Mouse (Mus musculus) MEL (cell line): ENCODE measurements around the gene Kif23. TPM values are rescaled to one million over a fixed set of nuclear protein-coding genes. Genes with fewer than 3 reads are reported as not detected.

Source experiments
- DNase-seq: peaks from one replicate; pipeline ENCODE4 v3.0.0; 2011; ENCODE audit warnings: low read depth, low spot score
- H3K27ac ChIP-seq: 2 replicates; pipeline ENCODE4 v1.5.1; 2012; ENCODE audit warnings: low read depth, mild to moderate bottlenecking, control low read depth, low read length, moderate library complexity; ENCODE audit not compliant: control insufficient read depth
- H3K27me3 ChIP-seq, 2 experiments: fragments of 150-350 bp in 1 of 2; sonication (generic) in 1 of 2; 2 replicates each; pipeline ENCODE4 v1.6.1; 2012; ENCODE audit warnings: low read length in 2 of 2, mild to moderate bottlenecking in 2 of 2, improper control_type of control experiment in 1 of 2, moderate library complexity in 1 of 2; ENCODE audit not compliant: insufficient read depth in 2 of 2, control insufficient read depth in 1 of 2
- H3K36me3 ChIP-seq, 2 experiments: 2 replicates each; pipeline ENCODE4 v1.6.1; 2012 to 2014; ENCODE audit warnings: low read length in 2 of 2, improper control_type of control experiment in 1 of 2, inconsistent platforms in 1 of 2, mild to moderate bottlenecking in 1 of 2; ENCODE audit not compliant: insufficient read depth in 2 of 2, control insufficient read depth in 1 of 2
- H3K4me1 ChIP-seq, 2 experiments: fragments of 150-350 bp in 1 of 2; sonication (generic) in 1 of 2; 2 replicates each; pipeline ENCODE4 v1.6.1; 2012; ENCODE audit warnings: low read length in 2 of 2, improper control_type of control experiment in 1 of 2, mild to moderate bottlenecking in 1 of 2; ENCODE audit not compliant: insufficient read depth in 2 of 2, control insufficient read depth in 1 of 2
- H3K4me3 ChIP-seq, 2 experiments: fragments of 150-350 bp in 1 of 2; sonication (generic) in 1 of 2; 2 replicates each; pipeline ENCODE4 v1.5.1; 2012; ENCODE audit warnings: low read depth in 2 of 2, low read length in 2 of 2, mild to moderate bottlenecking in 2 of 2, moderate library complexity in 2 of 2, control low read depth in 1 of 2, improper control_type of control experiment in 1 of 2; ENCODE audit not compliant: control insufficient read depth in 1 of 2, insufficient read depth in 1 of 2
- H3K79me2 ChIP-seq: 2 replicates; pipeline ENCODE4 v1.6.1; 2012; ENCODE audit warnings: mild to moderate bottlenecking, low read length, moderate library complexity; ENCODE audit not compliant: control insufficient read depth, poor library complexity, insufficient read depth
- H3K9ac ChIP-seq: 2 replicates; pipeline ENCODE4 v1.6.1; 2012; ENCODE audit warnings: low read depth, mild to moderate bottlenecking, control low read depth, low read length, moderate library complexity; ENCODE audit not compliant: control insufficient read depth, poor library complexity, severe bottlenecking
- H3K9me3 ChIP-seq: fragments of 150-350 bp; sonication (generic); replicated peaks from 2 replicates; pipeline ENCODE4 v1.6.1; 2012; ENCODE audit warnings: mild to moderate bottlenecking, low read length, improper control_type of control experiment, moderate library complexity; ENCODE audit not compliant: insufficient read depth
- CHD2 ChIP-seq: IDR thresholded peaks from 2 replicates; pipeline ENCODE4 v1.6.1; 2011; ENCODE audit warnings: low read length, improper control_type of control experiment
- CTCF ChIP-seq, 3 experiments: IDR thresholded peaks in 2 of 3; conservative IDR thresholded peaks in 1 of 3; 2 replicates each; pipeline ENCODE4 v1.5.1; 2011 to 2012; ENCODE audit warnings: low read length in 3 of 3, low read depth in 2 of 3, mild to moderate bottlenecking in 2 of 3, improper control_type of control experiment in 1 of 3, inconsistent platforms in 1 of 3, mixed read lengths in 1 of 3, moderate library complexity in 1 of 3; ENCODE audit not compliant: control insufficient read depth in 1 of 3, insufficient read depth in 1 of 3, poor library complexity in 1 of 3, severe bottlenecking in 1 of 3
- ELF1 ChIP-seq: IDR thresholded peaks from 2 replicates; pipeline ENCODE4 v1.6.1; 2014; ENCODE audit warnings: low read depth, mild to moderate bottlenecking, inconsistent platforms, low read length, improper control_type of control experiment, moderate library complexity
- EP300 ChIP-seq, 2 experiments: IDR thresholded peaks; 2 replicates each; pipeline ENCODE4 v1.6.1; 2011; ENCODE audit warnings: improper control_type of control experiment in 2 of 2, low read length in 2 of 2, low read depth in 1 of 2, mild to moderate bottlenecking in 1 of 2
- ETS1 ChIP-seq: IDR thresholded peaks from 2 replicates; pipeline ENCODE4 v1.6.1; 2012; ENCODE audit warnings: low read depth, mild to moderate bottlenecking, inconsistent platforms, low read length, improper control_type of control experiment, moderate library complexity
- GABPA ChIP-seq: IDR thresholded peaks from 2 replicates; pipeline ENCODE4 v1.6.1; 2012; ENCODE audit warnings: low read depth, mild to moderate bottlenecking, inconsistent platforms, low read length, improper control_type of control experiment, moderate library complexity
- GATA1 ChIP-seq: IDR thresholded peaks from 2 replicates; pipeline ENCODE4 v1.6.1; 2011; ENCODE audit warnings: low read depth, low read length, improper control_type of control experiment
- KAT2A ChIP-seq: conservative IDR thresholded peaks from 2 replicates; pipeline ENCODE4 v1.6.1; 2012; ENCODE audit warnings: low read depth, low read length, improper control_type of control experiment, inconsistent platforms
- MAFK ChIP-seq: IDR thresholded peaks from 2 replicates; pipeline ENCODE4 v1.6.1; 2011; ENCODE audit warnings: low read depth, mild to moderate bottlenecking, low read length, improper control_type of control experiment, borderline replicate concordance
- MAZ ChIP-seq: IDR thresholded peaks from 2 replicates; pipeline ENCODE4 v1.6.1; 2012; ENCODE audit warnings: low read depth, mild to moderate bottlenecking, inconsistent platforms, low read length, improper control_type of control experiment
- MEF2A ChIP-seq: IDR thresholded peaks from 2 replicates; pipeline ENCODE4 v1.6.1; 2014; ENCODE audit warnings: low read depth, mild to moderate bottlenecking, inconsistent platforms, low read length, improper control_type of control experiment; ENCODE audit not compliant: poor library complexity, insufficient replicate concordance, severe bottlenecking; ENCODE audit errors: extremely low read depth
- MXI1 ChIP-seq: IDR thresholded peaks from 2 replicates; pipeline ENCODE4 v1.6.1; 2011; ENCODE audit warnings: mild to moderate bottlenecking, low read depth, low read length, improper control_type of control experiment
- MYB ChIP-seq: IDR thresholded peaks from 2 replicates; pipeline ENCODE4 v1.6.1; 2011; ENCODE audit warnings: mild to moderate bottlenecking, low read depth, low read length, improper control_type of control experiment
- MYC ChIP-seq: IDR thresholded peaks from 2 replicates; pipeline ENCODE4 v1.6.1; 2011; ENCODE audit warnings: low read depth, mild to moderate bottlenecking, low read length, improper control_type of control experiment, moderate library complexity
- NELFE ChIP-seq: IDR thresholded peaks from 2 replicates; pipeline ENCODE4 v1.6.1; 2011; ENCODE audit warnings: low read depth, low read length, improper control_type of control experiment
- NRF1 ChIP-seq: IDR thresholded peaks from 2 replicates; pipeline ENCODE4 v1.6.1; 2014; ENCODE audit warnings: low read depth, mild to moderate bottlenecking, inconsistent platforms, low read length, improper control_type of control experiment, moderate library complexity; ENCODE audit not compliant: poor library complexity, insufficient read depth, severe bottlenecking
- POLR2AphosphoS2 ChIP-seq: IDR thresholded peaks from 2 replicates; pipeline ENCODE4 v1.6.1; 2011; ENCODE audit warnings: low read length, improper control_type of control experiment
- POLR2AphosphoS5 ChIP-seq: IDR thresholded peaks from 2 replicates; pipeline ENCODE4 v1.6.1; 2012; ENCODE audit warnings: low read depth, borderline replicate concordance, mild to moderate bottlenecking, inconsistent platforms, low read length, moderate library complexity, mixed read lengths
- RAD21 ChIP-seq: IDR thresholded peaks from 2 replicates; pipeline ENCODE4 v1.6.1; 2011; ENCODE audit warnings: mild to moderate bottlenecking, low read depth, low read length, improper control_type of control experiment
- SIN3A ChIP-seq: IDR thresholded peaks from 2 replicates; pipeline ENCODE4 v1.6.1; 2012; ENCODE audit warnings: low read length, improper control_type of control experiment, inconsistent platforms
- TAL1 ChIP-seq: IDR thresholded peaks from 2 replicates; pipeline ENCODE4 v1.6.1; 2012; ENCODE audit warnings: mild to moderate bottlenecking, inconsistent platforms, low read length, moderate library complexity, mixed read lengths
- TBP ChIP-seq: IDR thresholded peaks from 2 replicates; pipeline ENCODE4 v1.8.0; 2011; ENCODE audit warnings: low read depth, low read length, improper control_type of control experiment
- ZC3H11A ChIP-seq: IDR thresholded peaks from 2 replicates; pipeline ENCODE4 v1.6.1; 2012; ENCODE audit warnings: low read depth, mild to moderate bottlenecking, inconsistent platforms, low read length, improper control_type of control experiment
- ZMIZ1 ChIP-seq: IDR thresholded peaks from 2 replicates; pipeline ENCODE4 v1.6.1; 2012; ENCODE audit warnings: low read depth, mild to moderate bottlenecking, inconsistent platforms, low read length, improper control_type of control experiment, moderate library complexity
- polyA plus RNA-seq, 2 experiments: library from polyadenylated mRNA; stranded (reverse) in 1 of 2; unstranded in 1 of 2; fragments of >175 nt in 1 of 2; fragments of >200 nt in 1 of 2; gene quantifications; 2 replicates each; pipeline versions ENCODE4 v1.2.1 to v1.2.4; 2012; ENCODE audit warnings: low replicate concordance in 2 of 2, low read depth in 1 of 2; ENCODE audit not compliant: insufficient read length in 2 of 2, insufficient read depth in 1 of 2, missing spikeins in 1 of 2
- total RNA-seq: library from RNA; depleted of rRNA; stranded (reverse); fragments of 300-350 nt; gene quantifications from 2 replicates; pipeline ENCODE4 v1.2.3, GENCODE M21; 2012

Kif23 gene
- total and polyA plus RNA-seq, 3 experiments = 37.5 to 100 TPM; not detected in 1

- Histone ChIP-seq H3K27me3 (peaks cover 0 to 1% of the 10 kb centered on the region in 2 experiments; a peak in 1 of 4 replicates), H3K4me1 (no peaks in the 10 kb centered on the region), H3K9me3 (no peaks in the 10 kb centered on the region), H3K79me2 (no peaks in the 10 kb centered on the region), H3K4me3 (no peak overlapping the region), H3K9ac (no peak overlapping the region), H3K36me3 (no peaks in the 10 kb centered on the region), H3K27ac (no peak overlapping the region)
- no peak for TF ChIP-seq EP300 (IDR thresholded peaks at IDR 0.05; ENCODE audit: low read depth in 1 of 2, low read length in 2 of 2)
- no peak for TF ChIP-seq NELFE
- TF ChIP-seq MXI1 = no peak
- no peak for TF ChIP-seq SIN3A
- no peak for TF ChIP-seq MYC
- TF ChIP-seq ZMIZ1 = no peak
- TF ChIP-seq MEF2A = no peak
- no peak for TF ChIP-seq ELF1
- TF ChIP-seq CTCF (IDR thresholded peaks at IDR 0.05 in 2 of 3, conservative IDR thresholded peaks at IDR 0.05 in 1 of 3; ENCODE audit: control insufficient read depth in 1 of 3, insufficient read depth in 1 of 3, low read depth in 2 of 3, low read length in 3 of 3, poor library complexity in 1 of 3, severe bottlenecking in 1 of 3) = no peak
- no peak for TF ChIP-seq MAZ
- TF ChIP-seq POLR2AphosphoS2 = no peak
- no peak for TF ChIP-seq ETS1
- TF ChIP-seq MAFK = no peak
- no peak for TF ChIP-seq GATA1
- TF ChIP-seq TAL1 = no peak
- no peak for DNase-seq
Measured at GRCm38 (mm10) chr9:61889855-61890254, 56.7 kb downstream of the Kif23 start.

- H3K27me3 ChIP-seq = peaks cover 0 to 1% of the 10 kb centered on the region in 2 experiments; a peak in 1 of 4 replicates
Measured at GRCm38 (mm10) chr9:61887661-61888379, 58.8 kb downstream of the Kif23 start.

More at GRCm38 (mm10) chr9:61887661-61888379, 58.8 kb downstream of the Kif23 start:
- DNase-seq = no peak
- Histone ChIP-seq H3K79me2 (no peaks in the 10 kb centered on the region), H3K36me3 (no peaks in the 10 kb centered on the region), H3K9me3 (no peaks in the 10 kb centered on the region), H3K4me1 (no peaks in the 10 kb centered on the region), H3K27ac (no peak overlapping the region), H3K9ac (no peak overlapping the region), H3K4me3 (no peak overlapping the region)
- TF ChIP-seq MYB (no peak), EP300 (IDR thresholded peaks at IDR 0.05; ENCODE audit: low read depth in 1 of 2, low read length in 2 of 2) (no peak), ZC3H11A (no peak), GABPA (no peak), MAZ (no peak), MEF2A (no peak), POLR2AphosphoS2 (no peak), KAT2A (no peak), MYC (no peak), NRF1 (no peak), TBP (no peak), SIN3A (no peak), POLR2AphosphoS5 (no peak), CHD2 (no peak), RAD21 (no peak)
